Mouse (Mus musculus): Measurements from ENCODE around the gene Hs3st3a1.

The Hs3st3a1 gene

GRCm38 (mm10) chr11:64434611-64435545 is at the start of gene Hs3st3a1:
Hs3st3a1 (plus strand) TSS chr11:64435332.
- DNase-seq (ENCODE audit: low read depth, low spot score) = peak; percentile 59

- no peak for DNase-seq (ENCODE audit: low read depth, low spot score)
These were observed 48.8 kb upstream of the Hs3st3a1 start for GRCm38 (mm10) chr11:64386333-64386732.

DNA sequence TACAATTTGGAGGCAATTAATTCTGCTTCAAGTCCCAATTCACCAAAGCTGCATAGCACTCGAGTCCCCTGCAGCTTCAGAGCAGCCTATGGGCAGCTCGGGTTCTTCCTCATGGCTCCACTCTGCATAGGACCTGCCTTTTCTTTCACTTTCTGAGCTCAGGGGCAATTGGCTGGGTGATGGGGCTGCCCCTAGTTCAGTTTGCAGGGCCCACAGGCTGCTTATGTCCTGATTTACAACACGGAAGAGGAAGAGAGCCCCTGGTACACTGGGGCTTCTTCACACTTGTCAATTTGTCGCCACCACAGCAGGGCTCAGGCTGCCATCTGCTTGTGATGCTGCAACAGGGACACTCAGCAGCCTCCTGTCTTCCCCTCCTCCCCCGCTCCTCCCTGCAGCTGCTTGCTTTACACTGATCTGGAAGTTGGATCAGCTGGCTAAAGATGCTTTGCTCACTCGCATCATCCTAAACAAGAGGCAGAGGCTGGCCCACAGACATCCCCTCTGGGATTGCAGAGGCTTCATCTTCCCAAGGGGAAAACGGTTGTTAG is 38.7 kb upstream of the Hs3st3a1 start:
- DNase-seq (ENCODE audit: low read depth, low spot score) = peak; percentile 13

DNA sequence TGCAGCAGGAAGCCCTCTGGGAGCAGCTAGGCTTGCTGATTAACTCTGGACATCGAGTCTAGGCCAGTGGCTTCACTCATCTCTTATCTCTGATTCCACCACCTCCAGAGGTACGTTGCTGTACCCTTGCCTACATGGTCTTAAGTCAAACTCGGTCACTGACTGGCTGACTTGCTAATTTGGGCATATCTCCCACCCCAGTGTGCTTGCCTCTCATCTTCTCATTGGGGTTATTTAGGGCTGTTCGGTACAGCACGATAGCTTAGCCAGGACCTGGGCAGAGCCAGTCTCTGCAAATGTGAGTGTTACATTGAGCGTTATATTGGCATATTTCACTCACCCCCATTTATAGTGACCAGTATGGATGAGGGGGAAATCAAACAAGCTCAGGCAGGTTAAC is 38.2 kb upstream of the Hs3st3a1 start:
- no peak for DNase-seq (ENCODE audit: low read depth, low spot score)

DNA sequence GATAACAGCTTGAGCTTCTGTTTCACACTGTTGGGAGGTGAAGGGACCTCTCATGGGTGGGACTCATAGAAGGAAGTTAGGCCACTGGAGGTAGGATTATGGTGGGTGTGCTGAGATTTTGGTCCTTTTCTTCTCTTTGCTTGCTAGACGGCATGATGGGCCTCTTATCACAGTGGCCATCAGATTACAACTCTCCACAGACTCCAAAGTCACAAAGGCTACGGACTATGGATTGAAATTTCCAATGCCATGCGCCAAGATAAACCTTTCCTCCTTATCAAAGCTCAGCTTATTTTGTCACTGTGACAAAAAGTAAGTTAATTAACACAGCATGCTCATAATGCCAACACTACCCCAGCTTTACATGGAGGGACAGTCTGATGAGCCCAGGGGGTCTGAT is 37.5 kb upstream of the Hs3st3a1 start:
- DNase-seq (ENCODE audit: low read depth, low spot score) = no peak

DNA sequence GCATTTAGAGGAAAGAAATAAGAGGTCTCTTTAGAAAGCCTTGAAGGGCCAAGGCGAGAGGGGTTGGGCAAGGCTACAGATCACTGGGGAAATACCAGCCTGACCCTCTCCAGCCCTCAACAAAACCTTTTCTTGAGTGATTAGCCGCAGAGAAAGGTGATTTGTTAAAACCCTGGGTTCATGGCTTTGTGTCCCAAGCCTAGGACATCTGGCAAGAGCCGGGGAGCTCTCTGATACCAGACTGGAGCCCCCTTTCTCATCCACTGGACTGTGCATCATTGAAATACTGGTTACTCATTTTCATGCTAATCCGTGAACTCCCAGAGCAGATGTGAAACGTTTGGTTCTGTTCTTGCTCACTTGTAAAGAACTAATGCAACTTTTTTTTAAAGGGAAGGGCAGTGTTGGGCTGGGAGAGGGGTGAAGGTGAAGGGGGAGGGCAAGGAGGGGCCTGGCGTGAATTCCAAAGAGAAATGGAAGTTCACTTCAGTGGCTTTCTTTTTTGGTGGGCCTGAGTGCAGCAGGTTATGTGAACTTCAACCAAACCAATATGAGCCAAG is 34.5 kb upstream of the Hs3st3a1 start:
- no peak for DNase-seq (ENCODE audit: low read depth, low spot score)

GRCm38 (mm10) chr11:64418969-64419368 is 16.2 kb upstream of the Hs3st3a1 start:
- no peak for DNase-seq (ENCODE audit: low read depth, low spot score)

- DNase-seq (ENCODE audit: low read depth, low spot score) = peak; percentile 24
These were observed 647 bp downstream of the Hs3st3a1 start for GRCm38 (mm10) chr11:64435546-64436411.

GRCm38 (mm10) chr11:64436412-64436727 is 1.2 kb downstream of the Hs3st3a1 start, which contains the start of gene F930015N05Rik:
F930015N05Rik (minus strand) TSS chr11:64436653.
- no peak for DNase-seq (ENCODE audit: low read depth, low spot score)

- DNase-seq (ENCODE audit: low read depth, low spot score) = no peak
These were observed 1.7 kb downstream of the Hs3st3a1 start for GRCm38 (mm10) chr11:64436791-64437298.

- DNase-seq (ENCODE audit: low read depth, low spot score) = no peak
These were observed 2.6 kb downstream of the Hs3st3a1 start for GRCm38 (mm10) chr11:64437721-64438120.

DNA sequence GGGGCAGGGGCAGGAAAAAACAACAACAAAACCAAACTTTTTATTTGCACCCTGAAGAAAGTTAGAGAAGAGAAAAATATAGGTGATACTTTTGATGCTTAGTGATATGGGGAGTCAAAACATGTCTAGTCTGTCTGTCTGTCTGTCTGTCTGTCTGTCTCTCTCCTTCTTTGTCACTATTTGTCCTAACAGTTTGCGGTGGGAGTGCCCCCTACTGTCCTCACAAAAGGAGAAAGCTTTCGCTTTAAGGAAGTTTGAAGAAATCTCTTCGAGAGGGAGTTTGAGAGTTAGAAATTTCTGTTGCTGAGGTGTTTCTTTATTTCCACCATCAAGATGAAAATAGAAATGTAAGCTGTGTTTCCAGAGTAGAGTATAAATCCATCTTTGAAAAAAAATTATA is 3.8 kb downstream of the Hs3st3a1 start:
- no peak for DNase-seq (ENCODE audit: low read depth, low spot score)

- DNase-seq (ENCODE audit: low read depth, low spot score) = peak; percentile 65
These were observed 7.0 kb downstream of the Hs3st3a1 start for GRCm38 (mm10) chr11:64442119-64442518.

DNA sequence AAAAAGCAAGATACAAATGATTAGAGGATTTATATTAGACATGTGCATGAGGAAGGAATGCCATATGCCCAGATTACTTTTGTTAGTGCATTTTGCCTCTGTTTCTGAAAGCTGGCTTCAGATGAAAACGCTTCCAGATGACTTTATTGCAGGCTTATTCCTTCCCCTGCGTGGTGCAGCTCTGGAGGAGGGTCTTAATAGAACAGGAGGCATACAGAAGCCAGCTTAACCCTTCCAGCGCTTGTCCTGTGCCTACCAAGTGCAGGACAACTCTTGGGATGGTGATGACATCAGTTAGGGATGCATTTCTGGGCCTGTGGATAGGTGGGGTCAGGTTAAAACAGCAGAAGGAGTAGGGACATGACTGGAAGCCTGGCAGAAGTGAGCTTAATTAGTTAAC is 7.6 kb downstream of the Hs3st3a1 start:
- DNase-seq (ENCODE audit: low read depth, low spot score) = no peak

GRCm38 (mm10) chr11:64445227-64445626 is 10.1 kb downstream of the Hs3st3a1 start:
- DNase-seq (ENCODE audit: low read depth, low spot score) = no peak

DNA sequence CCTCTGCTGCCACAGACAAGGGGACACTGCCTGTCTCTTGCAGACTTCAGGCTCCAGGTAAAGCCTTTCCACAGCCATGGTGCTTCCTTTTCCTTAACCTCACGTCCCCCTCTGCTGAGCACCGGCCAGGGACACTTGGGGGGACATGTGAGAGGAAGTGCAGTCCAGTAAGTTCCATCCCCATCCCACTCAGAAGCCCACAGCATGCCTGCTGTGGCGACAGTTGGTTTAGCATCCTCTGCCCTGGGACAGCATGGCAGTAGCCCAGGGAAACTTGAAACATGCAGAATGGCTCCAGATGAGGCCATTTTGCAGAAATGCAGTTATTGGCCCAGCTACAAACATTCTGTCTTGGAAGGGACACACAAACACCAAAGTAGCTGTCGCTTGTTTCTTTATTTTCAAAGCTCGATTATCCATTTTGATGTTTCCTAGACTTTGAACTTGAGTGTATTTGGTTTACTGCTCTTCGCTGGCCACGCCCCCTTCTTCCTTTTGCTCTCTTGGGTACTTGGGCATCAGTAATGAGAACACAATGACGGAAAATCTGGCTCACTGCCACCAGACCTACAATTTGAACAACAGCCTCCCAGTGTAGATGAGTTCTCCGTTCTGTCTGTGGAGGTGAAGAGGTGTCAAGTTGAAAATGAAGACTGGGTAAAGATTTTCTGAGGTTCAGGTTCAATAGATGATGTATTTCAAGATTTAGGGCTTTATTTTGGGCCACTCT is 13.6 kb downstream of the Hs3st3a1 start:
- DNase-seq (ENCODE audit: low read depth, low spot score) = no peak

DNA sequence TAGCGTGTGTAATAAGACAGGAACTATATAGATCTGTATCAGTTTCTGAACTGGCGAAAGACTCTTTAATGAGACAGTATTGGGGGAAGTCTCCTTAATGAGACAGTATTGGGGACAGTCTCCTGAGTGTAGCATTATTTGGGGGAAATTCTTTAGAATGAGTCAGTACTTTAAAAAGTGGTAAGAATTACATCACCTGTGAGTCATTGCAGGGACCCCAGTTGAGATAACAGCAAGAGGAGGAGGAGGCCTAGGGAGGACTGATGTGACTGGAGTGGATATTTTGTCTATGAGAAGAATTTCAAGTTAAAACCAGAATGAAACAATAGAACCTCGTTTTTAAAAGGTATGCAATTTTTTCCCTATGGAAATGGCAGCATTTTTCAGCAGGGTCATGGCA is 26.6 kb downstream of the Hs3st3a1 start:
- DNase-seq (ENCODE audit: low read depth, low spot score) = no peak

DNA sequence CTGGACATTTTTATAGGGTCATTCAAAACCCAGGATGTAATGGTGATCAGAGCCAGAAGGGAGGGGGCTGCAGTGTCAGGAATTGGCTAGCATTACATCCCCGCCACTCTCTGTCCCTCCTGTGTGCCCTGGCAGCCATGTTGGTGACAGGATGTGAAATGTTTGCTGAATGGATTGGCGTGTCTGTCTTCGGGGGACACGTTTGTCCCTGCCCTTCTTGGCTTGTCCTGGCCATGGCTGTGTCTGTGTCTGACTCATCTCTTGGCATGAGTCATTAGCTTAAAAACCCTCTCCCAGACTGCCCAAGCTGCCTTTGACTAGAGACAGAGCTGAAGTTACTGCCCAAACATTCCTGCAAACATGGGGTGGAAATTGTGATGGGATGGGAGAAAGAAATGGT is 33.6 kb downstream of the Hs3st3a1 start:
- DNase-seq (ENCODE audit: low read depth, low spot score) = no peak

DNA sequence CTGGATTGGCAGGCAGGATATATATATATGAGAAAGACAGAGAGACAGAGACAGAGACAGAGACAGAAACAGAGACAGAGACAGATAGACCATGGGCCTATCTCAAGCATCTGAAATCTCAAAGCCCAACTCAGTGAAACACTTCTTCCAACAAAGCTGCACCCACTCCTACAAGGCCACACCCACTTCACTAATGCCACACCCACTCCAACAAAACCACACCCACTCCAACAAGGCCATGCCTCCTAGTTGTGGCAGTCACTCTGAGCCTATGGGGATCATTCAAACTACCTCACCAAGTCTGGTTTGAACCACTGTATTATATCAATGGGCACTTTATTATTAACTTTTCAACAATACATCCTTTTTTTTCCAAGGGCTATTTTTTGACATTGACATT is 35.6 kb downstream of the Hs3st3a1 start:
- DNase-seq (ENCODE audit: low read depth, low spot score) = no peak

- DNase-seq (ENCODE audit: low read depth, low spot score) = no peak
These were observed 38.5 kb downstream of the Hs3st3a1 start for GRCm38 (mm10) chr11:64473679-64474078.

DNA sequence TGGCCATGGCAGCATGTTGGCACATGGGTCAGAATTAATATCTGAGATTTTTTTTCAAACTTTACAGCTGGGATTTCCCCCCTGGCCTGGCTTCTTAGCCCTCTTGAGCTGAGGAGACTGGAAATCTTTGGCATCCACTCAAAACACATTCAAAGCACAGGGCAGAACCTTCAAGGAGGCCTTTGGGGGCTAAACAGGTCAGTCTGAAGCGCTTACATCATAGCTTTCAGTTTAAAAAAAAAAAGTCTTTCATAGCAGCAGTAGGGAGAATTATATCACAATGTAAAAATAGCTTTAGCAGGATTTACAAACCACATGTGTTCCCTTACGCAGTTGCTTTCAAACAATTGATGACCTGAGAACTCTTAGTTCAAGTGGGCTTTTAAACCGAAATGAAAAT is 46.3 kb downstream of the Hs3st3a1 start:
- DNase-seq (ENCODE audit: low read depth, low spot score) = no peak

Measured in embryo, embryonic 11.5 days (tissue).